Mouse (Mus musculus) kidney, adult 18-20 months (tissue): ENCODE data around the gene Bcap29.
A peak's percentile ranks its signal among the peaks of the same experiment; 100 is the strongest.
"Not testable (repeated sequence)": the region's sequence is repeated elsewhere in the genome, so short reads cannot be mapped to it uniquely, and the experiment has no call there.

Source experiments
- DNase-seq: peaks from one replicate; pipeline ENCODE4 v3.0.0; 2021

Bcap29 gene

DNA sequence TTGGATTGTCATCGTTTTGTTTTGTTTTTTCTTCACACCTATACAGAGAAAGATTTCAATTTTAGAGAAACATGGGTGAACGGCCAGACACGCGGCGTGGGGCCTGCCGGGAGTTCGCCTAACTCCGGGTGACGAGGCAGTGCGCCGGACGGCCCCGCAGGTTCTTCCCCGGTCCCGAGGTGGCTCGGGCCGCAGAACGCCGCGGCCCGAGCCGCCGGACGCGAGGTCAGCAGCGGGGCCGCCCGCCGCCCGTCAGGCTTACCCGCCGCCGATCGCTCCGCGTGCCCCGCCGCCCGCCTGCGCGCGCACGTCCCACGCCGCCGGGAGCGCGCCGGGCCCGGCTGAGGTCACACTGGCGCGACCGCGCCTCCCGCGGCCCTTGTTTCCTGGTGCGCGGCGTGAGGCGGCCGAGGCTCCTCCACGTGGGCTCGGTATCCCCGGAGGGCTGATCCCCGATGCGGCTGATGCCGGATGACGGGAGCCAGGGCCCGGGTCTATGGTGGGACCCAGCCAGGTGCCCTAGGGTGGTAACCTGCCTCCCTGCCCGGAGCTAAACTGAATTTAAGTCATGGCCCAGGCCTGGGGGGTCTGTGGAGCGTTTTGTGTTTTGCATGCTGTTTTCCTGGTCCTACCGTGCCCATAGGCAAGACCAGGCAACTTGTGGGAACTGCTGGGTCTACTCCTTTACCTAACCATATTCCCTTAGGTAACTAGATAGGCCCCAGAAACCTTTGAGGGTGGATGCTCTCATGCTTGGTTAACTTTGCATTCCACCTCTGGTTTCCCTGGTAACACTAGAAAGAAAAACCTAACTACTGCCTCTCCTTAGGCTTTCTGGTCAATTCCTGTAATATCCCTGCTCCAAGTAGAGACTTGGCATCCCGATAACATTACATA, at the start of gene Bcap29:
Bcap29 (minus strand) TSS at position 316 of the 897 bp plus-strand sequence.
- peak; percentile 83 for DNase-seq

DNA sequence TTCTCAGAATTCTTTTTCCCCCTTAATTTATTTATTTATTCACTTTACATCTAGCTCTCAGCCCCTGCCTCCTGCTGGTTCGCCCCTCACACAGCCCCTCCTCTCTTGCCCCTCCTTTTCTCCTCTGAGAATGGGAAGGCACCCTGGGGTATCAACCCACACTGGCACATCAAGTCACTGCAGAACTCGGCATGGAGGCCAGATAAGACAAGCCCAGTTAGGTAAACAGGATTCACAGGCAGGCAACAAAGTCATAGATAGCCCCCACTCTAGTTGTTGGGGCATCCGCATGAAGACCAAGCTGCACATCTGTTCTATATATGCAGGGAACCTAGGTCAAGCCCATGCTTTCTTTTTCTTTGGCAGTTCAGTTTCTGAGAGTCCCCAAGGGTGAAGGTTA, 32.7 kb upstream of the Bcap29 start:
- DNase-seq: no peak

DNA sequence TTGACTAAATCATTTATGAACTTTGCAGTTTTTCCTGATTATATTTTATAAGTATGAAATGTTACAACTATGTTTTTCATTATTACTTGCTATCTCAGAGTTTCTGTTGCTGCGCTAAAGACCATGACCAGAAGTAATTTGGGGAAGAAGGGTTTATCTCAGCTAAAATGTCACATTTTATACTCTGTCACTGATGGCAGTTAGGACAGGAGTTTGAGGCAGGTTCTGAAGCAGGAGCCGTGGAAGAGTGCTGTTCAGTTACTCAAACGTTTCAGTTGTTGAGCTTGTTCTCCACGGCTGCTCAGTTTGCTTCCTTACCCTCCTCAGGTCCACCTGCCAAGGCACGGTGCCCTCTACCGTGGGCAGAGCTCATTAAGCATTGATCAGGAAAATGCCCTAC, 31.5 kb upstream of the Bcap29 start:
- DNase-seq: no peak

DNA sequence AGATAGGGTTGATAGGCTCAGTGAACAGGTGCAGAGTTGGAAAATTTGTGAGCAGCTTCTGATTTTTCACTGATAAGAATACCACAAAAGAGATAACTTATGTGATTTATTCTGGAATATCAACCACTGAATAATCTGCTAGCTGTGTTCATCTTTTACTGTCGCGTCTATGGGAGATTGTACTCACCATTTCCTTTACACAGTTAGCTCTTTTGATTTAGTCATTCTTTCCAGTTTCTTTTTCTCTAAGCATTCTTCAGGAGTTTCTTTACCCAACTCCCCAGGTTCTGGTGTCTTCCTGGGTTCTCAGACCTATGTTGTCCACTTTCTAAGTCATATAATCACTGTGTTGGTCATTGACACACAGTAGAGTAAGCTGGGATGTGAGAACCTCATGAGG, 22.4 kb upstream of the Bcap29 start:
- no peak for DNase-seq

DNA sequence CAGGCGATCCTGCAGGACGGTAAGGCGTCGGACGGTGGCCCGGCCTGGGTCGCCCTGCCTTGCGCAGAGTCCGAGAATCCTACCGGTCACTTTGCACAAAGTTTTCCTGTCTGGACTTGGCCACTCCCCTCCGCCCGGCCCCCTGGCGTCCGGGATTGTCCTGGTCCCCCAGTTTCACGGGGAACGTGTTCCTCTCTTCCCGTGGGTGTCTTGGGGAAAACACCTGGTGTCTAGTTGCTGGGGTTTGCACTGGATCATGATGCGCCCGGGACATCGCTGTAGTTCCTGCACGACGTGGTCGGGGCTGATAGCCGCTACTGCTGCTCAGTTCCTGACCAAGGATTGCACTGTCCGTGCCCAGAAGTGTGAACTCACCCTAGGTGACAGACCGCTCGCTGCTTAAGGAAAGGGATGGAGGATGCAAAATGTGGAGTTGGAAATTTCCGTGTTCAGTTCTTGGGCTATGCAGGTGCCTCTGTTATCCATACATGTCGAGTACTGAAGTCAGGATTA, 20.6 kb upstream of the Bcap29 start:
- no peak for DNase-seq

DNA sequence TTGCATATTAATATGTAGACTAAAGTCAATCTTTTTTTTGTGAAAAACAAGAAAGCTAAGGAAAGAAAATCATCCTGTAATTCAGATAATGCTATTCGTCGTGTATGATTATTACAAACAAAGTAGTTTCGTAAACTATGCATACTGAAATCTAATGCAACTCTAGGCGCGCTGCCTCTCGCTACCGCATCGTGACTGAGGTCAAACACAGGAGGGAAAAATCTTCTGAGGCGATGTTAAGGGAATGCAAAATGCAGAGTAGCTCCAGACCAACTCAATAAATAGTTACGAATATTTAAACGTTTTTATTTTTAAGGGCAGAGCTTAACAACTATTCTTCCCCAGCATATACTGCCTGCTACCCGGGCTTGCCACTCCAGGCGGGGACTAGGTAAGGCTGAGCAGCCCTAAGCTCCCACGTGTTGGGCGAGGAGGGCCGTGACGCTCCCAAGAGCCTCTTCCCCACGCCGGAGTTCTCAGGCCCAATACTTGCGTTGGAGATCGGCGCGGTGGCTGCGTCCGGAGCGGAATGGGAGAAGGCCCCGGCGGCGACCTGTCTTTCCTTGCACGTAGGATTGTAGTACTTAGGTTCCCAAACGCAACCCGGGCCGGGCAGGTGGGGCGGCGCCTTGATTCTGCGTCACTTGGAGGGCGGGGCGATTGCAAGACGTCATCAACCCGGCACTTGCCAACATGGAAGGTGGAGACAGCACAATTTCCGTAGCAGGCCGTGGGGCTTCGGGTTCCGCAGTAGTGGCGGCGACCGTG, 19.9 kb upstream of the Bcap29 start, which contains the start of the genes Dus4l and Cog5:
Dus4l (minus strand) TSS at position 630 of the 768 bp plus-strand sequence.
Cog5 (plus strand) TSS at position 673 of the 768 bp plus-strand sequence.
- DNase-seq: peak; percentile 100

DNA sequence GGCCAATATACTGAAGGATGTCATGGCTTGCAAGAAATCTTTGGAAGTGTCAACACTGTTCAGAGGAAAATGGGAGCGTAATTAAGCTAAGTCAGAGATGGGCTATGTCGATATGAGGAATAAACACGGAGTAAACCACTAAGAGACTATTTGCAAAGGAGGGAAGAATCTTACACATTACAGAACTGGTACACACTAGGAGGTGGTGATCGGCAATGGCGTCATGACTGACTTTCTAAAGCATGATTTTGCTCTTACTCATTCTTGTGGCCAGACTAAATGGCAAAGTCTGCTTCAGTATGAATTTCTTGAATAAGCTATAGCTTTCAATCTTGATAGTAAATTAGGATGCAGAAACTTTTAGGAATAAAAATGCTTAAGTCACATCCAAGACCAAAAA, 19.2 kb upstream of the Bcap29 start:
- DNase-seq: no peak

DNA sequence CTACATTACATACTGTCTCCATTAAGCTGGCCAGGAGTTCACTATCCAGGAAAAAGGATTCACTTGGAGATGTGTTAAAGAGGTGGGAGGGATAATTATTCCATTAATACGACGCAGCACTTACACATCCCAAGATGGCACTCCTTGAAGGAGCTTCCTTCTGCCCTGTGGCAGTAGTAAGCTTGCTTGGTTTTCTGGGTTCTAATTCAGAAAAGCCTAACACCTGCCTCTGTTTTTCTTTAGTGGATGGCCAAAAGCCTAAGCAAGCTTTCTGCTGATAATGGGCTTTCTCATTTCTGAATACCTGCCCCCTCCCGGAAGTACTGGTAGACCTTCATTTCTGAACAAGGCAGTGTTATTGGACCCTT, 766 bp upstream of the Bcap29 start:
- DNase-seq: no peak

DNA sequence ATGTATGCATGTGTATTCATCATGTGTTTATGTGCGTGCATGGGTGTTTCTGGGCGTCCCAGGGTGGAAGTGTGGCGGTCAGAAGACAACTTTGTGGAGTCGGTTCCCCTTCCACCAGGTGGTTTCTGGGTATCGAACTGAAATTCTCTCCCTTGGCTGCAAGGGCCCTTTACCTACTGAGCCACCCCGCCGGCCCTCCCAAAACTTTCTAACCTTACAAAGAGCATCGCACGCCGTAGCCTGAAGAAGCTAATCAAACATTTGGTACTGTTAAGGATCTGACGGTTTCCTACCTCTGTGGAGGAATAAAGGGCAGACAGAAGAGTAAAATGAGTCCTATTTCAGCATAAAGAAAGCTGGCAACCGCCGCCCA, 502 bp downstream of the Bcap29 start:
- no peak for DNase-seq

DNA sequence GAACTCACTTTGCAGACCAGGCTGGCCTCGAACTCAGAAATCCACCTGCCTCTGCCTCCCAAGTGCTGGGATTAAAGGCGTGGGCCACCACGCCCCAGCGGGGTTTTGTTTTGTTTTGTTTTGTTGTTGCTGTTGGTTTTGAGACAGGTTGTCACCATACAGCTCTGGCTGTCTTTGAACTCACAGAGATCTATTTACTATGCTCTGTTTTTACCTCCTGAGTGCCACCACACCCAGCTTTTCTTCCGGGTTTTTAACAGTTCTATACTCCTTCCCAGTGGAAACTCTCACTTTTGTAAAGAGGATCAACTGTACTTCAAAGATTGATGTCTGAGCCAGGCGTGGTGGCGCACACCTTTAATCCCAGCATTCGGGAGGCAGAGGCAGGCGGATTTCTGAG, 6.1 kb downstream of the Bcap29 start:
- not testable (repeated sequence) for DNase-seq

DNA sequence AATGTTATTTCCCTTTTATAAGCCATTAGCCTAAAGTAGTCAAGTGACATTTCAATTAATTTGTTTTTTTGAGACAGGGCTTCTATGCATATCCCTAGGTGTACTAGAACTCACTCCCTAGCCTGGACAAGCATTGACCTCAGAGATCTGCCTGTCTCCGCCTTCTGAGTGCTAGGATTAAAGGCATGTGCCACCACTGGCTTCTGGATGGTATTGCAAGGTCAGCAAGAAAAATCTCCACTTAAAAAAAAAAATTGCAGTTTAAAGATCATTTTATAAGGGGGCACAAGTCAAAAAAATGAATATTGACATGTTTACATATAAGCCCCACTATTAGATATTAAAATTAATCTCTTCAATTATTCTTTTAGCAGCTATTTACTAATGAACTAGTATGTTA, 9.4 kb downstream of the Bcap29 start:
- DNase-seq: no peak

DNA sequence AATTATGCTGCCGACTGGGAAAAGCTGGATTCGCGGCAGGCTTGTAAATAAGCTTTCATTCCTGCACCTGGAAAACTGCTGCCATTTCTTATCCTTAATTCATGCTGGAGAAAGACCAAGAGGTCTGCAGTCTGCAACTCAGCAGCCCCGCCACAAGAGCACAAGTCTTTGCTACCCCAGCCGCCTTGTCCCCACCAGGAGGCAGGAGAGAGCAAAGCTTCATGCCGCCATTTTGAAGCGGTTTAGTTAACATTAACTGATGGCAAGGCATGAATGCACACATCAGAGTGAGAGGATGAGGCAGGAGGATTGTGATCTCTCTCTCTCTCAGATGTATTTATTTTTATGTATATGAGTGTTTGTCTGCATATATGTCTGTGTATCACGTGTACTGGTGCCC, 14.4 kb downstream of the Bcap29 start:
- DNase-seq: no peak

DNA sequence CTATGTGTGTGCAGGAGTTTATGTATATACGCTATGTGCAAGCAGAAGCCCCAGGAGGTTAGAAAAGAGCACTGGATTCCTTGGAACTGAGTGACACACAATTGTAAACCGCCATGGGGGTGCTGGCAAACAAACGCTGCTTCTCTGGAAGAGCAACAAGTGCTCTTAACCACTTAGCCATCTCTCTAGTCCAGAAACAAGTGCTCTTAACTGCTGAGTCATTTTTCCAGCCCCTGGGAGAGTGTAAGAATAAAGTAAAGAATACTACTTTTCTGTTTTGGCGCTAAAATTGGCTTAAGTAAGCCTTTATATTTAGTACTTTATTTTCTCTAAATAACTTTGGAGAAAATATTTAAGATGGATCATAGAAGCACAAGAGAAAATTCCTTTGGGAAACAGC, 21.1 kb downstream of the Bcap29 start:
- no peak for DNase-seq

DNA sequence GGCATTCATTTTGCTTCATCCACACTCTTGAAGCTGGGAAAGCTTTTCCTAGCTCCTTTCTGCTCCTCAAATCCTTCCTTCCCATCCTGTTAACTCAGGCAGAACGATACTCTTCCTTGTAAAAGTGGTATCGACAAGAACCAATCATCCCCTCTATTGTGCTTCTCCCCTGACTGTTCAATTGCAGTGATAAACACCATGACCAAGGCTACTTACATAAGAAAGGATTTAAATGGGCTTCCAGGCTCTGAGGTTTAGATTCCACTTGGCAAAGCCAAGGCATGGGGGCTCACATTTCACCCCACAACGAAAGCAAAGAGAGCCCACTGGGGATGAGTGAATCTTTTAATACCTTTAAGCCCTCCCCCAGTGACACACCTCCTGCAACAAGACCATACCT, 26.3 kb downstream of the Bcap29 start:
- no peak for DNase-seq

DNA sequence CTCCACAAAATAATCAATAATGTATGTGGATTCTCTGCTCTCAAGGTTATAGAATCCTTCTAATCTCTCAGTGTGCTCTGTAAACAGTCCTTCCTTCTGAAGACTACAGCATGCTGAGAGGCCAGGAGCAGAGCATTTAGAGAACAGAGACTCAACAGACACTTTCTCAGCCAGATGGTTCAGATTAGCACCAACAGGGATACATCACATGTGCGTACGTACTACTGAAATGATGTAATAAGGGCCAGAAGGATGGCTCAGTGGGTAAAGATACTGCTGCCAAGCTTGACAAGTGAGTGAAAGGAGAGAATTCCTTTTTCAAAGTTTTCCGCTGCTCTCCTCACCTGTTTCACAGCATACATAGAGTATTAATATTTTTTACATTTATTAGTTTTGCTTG, 29.6 kb downstream of the Bcap29 start:
- no peak for DNase-seq

DNA sequence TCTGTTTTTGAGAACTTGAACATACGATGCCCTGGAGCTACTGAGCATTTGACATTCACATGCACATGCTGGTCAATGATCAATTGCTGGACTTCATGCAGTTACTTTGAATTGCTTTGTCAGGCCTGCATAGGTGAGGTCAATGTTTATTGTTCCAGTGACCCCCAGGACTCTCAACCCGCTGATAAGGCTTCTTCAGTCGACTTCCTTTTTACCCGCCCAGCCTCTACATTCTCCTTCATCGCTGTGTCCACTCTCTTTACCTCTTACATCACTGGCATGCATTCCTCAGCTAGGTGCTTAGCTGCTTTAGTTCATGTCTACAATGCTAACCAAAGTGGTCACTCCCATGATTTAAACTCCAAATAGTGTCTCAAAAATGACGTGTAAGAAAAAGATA, 30.9 kb downstream of the Bcap29 start:
- DNase-seq: no peak

DNA sequence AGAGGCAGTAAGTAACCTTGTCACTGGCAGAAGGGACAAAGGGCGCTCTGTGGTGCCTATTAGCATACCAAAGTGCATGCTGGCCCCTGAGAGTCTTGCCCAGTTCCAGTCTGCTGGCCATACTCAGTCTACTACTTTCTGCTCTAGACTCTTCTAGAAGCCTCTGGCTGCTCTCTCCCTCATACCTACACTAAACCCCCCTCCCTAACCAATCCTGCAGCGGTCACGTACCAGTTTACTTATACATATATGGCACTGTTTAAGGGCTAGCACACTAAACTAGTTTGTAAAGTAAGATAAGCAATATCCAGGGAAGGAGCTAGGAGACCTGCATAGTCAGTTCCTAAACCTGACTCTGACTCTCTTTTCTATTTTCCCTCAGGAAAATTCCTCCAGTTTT, 40.2 kb downstream of the Bcap29 start:
- DNase-seq: peak; percentile 7

DNA sequence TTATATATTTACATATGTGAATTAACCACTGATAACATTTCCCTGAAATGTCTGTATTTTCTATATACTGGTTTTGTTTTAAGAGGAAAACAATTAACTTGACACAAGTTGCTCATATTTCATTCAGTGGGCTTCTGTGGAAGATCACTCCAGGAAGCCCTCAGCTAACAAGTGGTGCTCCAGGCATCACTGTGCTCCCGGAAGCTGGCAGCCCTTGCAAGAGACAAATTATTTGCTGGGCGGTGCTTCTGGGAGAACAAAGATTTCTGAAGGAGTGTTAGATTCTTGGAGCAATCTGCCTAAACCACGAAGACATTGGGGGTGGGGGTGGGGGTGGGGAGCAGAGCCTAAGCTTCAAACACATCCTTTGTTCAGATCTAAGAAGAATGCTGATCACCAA, 42.4 kb downstream of the Bcap29 start:
- no peak for DNase-seq

DNA sequence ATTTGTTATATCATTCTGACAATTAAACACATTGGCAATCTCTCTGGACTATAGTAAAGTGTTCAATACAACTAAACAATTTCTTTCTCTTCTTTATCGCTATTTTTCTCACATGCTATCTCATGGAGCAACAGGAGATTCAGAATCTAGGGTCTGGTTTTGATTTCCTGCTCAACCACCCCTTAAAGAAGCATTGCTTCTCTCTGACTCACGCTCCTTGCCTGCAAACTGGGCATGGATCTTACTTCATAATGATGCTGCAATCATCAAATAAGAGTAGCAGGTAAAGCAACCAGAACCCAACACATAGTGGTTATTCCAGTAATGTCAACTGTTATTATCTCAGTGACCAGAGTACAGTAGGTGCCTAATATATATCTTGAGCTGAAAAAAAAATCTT, 50.7 kb downstream of the Bcap29 start:
- no peak for DNase-seq

DNA sequence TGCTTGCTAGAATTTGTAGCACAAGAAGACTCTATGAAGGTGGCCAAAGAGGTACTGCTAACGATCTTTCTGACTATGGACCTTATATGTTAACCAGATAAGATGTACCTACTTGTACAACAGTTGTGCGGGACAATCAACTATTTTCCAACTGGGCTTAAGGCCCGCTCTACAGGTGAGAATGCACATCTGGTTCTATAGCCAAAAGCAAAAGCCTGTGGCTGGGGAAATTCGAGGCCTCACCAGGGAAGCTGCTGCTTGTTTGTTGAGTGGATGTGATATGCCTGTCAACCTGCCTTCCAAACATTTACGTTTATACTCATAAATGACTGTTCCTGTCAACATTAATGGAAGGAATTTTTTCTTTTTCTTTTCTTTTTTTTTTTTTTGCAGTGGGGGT, 52.4 kb downstream of the Bcap29 start:
- DNase-seq: no peak

DNA sequence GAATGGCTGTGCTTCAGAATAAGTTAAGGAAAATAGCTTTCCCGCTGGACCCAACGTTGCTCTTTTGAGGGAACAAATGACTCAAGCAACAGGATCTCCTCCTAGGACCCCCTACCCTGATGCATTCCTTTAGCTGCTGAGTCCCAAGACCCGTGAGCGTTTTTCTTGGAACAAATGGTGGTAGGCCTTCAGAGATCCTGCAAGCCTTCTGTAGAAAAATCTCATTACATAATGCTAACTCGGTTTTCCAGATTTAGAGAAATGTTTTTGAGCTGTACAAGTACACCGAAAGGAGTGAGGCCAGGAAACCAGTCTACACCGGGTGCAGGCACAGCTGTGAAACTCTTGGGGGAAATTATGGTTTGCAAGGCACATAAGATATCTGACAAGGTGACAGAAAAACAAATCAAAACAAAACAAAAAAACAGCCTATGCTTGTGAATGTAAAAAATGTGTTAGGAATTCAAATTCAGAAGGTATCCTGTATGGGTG, 53.1 kb downstream of the Bcap29 start:
- no peak for DNase-seq

DNA sequence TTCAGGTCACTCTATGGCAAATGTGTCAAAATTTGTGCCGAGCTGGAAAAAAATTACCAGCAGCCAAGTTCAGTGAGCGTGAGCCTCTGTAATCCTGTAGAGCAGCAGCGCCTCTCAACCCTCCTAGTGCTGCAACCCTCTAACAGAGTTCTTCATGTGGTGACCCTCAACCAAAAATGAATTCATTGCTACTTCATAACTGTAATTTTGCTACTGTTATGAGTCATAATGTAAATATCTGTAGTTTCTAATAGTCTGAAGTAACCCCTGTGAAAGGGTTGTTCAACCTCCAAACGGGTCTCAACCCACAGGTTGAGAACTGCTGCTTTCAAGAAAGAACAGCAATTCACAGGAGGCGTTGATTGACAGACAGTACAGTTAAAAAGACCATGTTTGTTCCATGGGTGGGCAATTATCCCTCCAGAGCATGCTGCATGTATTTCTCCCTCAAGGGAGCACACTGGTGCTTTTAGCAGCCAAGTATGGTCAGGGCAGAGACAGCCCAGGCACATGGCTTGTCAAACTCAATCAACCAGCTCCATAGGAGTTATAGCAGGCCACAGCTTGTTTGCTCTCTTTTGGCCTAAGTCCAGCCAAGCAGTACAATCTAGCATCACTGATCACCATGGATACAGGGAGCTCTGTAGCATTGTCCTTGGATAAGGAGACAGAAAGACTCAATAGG, 53.7 kb downstream of the Bcap29 start:
- DNase-seq: no peak
